Mouse (Mus musculus) brain, embryonic 14.5 days (tissue): ENCODE results near the gene Pnisr.

ENCODE experiments used
- CTCF ChIP-seq: fragments of 200-500 bp; IDR thresholded peaks from 2 replicates; pipeline ENCODE4 v1.5.1; 2012; ENCODE audit warnings: inconsistent platforms, mild to moderate bottlenecking, moderate library complexity, borderline replicate concordance; ENCODE audit not compliant: insufficient read depth, insufficient read length; ENCODE audit errors: extremely low read depth
- POLR2A ChIP-seq: fragments of 200-500 bp; IDR thresholded peaks from 2 replicates; pipeline ENCODE4 v1.6.1; 2012; ENCODE audit warnings: mild to moderate bottlenecking, inconsistent platforms, borderline replicate concordance; ENCODE audit not compliant: poor library complexity, insufficient read depth, insufficient read length, severe bottlenecking; ENCODE audit errors: extremely low read depth

DNA sequence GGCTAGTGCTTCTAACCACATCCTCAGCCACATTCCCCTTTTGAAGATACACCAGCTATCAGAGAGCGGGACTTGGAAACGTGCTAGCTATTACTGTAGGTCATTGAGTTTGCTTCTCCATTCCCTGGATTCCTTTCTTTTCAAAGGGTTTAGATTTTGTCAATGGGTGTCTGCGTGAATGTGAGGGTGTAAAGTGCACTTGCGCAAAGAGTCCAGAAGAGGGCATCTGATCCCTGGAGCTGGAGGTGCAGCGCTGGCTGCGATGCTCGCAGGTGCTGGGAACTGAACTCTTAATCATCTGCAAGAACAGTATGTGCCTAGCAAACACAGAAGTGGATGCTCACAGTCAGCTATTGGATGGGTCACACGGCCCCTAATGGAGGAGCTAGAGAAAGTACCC is 14.5 kb upstream of the Pnisr start:
- no peak for TF ChIP-seq CTCF
- no peak for TF ChIP-seq POLR2A
